Mouse (Mus musculus) liver, postnatal 0 days (tissue): Measurements from ENCODE around the gene Slc25a4.

ENCODE experiments used
- CTCF ChIP-seq: sonication (generic); IDR thresholded peaks from 2 replicates; pipeline ENCODE4 v1.5.1; 2016; ENCODE audit warnings: antibody characterized with exemption, low read depth
- EP300 ChIP-seq: IDR thresholded peaks from 2 replicates; pipeline ENCODE4 v1.6.1; 2016; ENCODE audit warnings: antibody characterized with exemption, low read depth, mild to moderate bottlenecking

- TF ChIP-seq CTCF = no peak
- TF ChIP-seq EP300 = no peak
Measured at GRCm38 (mm10) chr8:46211611-46212071, 557 bp upstream of the Slc25a4 start.
